Mouse (Mus musculus) limb, embryonic 14.5 days (tissue): ENCODE data around the gene Gpr183. TPM values are rescaled to one million over a fixed set of nuclear protein-coding genes. Genes with fewer than 3 reads are reported as not detected.

Experiments used
- ATAC-seq: fragments of 200-750 bp; cut with Nextera tagmentation; 2 replicates; pipeline ENCODE4 v1.8.0; 2017; ENCODE audit warnings: low read depth, moderate number of reproducible peaks, moderate TSS enrichment; ENCODE audit not compliant: low FRiP score
- DNase-seq: peaks from one replicate; pipeline ENCODE4 v3.0.0-alpha.2; 2015; ENCODE audit warnings: low spot score
- H3K27ac ChIP-seq: fragments of 300-500 bp; sonication (generic); replicated peaks from 2 replicates; pipeline ENCODE4 v1.5.1; 2014; ENCODE audit warnings: low read depth, mild to moderate bottlenecking, low read length, moderate library complexity, mixed read lengths
- H3K27me3 ChIP-seq: fragments of 300-500 bp; sonication (generic); 2 replicates; pipeline ENCODE4 v1.6.1; 2014; ENCODE audit warnings: low read length, mixed read lengths; ENCODE audit not compliant: control insufficient read depth, insufficient read depth
- H3K36me3 ChIP-seq: fragments of 300-500 bp; sonication (generic); 2 replicates; pipeline ENCODE4 v1.6.1; 2014; ENCODE audit warnings: mild to moderate bottlenecking, low read length, moderate library complexity, mixed read lengths; ENCODE audit not compliant: control insufficient read depth, insufficient read depth
- H3K4me1 ChIP-seq: fragments of 300-500 bp; sonication (generic); 2 replicates; pipeline ENCODE4 v1.6.1; 2014; ENCODE audit warnings: antibody characterized with exemption, low read length, mixed read lengths; ENCODE audit not compliant: control insufficient read depth, insufficient read depth
- H3K4me2 ChIP-seq: fragments of 300-500 bp; sonication (generic); replicated peaks from 2 replicates; pipeline ENCODE4 v1.6.1; 2014; ENCODE audit warnings: low read depth, mild to moderate bottlenecking, low read length, moderate library complexity; ENCODE audit not compliant: severe bottlenecking
- H3K4me3 ChIP-seq: fragments of 300-500 bp; sonication (generic); replicated peaks from 2 replicates; pipeline ENCODE4 v1.5.1; 2014; ENCODE audit warnings: low read length
- H3K9ac ChIP-seq: fragments of 300-500 bp; sonication (generic); 2 replicates; pipeline ENCODE4 v1.6.1; 2014; ENCODE audit warnings: mild to moderate bottlenecking, low read depth, low read length, moderate library complexity; ENCODE audit not compliant: severe bottlenecking
- H3K9me3 ChIP-seq: fragments of 300-500 bp; sonication (generic); 2 replicates; pipeline ENCODE4 v1.6.1; 2016; ENCODE audit warnings: low read length; ENCODE audit not compliant: control insufficient read depth
- POLR2A ChIP-seq: fragments of 200-500 bp; IDR thresholded peaks from 2 replicates; pipeline ENCODE4 v1.8.0; 2012; ENCODE audit warnings: inconsistent platforms, mild to moderate bottlenecking, moderate library complexity, borderline replicate concordance; ENCODE audit not compliant: insufficient read depth, insufficient read length; ENCODE audit errors: extremely low read depth
- WGBS: fragments of 180-500 bp; shearing (Covaris S2); extraction: QIAGEN DNeasy Blood & Tissue Kit; methylation state at CpG from one replicate; pipeline ENCODE4 v1.1.7; 2014; 5-methylcytosine and 5-hydroxymethylcytosine counted together
- polyA plus RNA-seq, 2 experiments: library from polyadenylated mRNA; depleted of rRNA in 1 of 2; stranded (reverse) in 1 of 2; unstranded in 1 of 2; fragments of >200 nt; fragmentation: Nextera tagmentation in 1 of 2; extraction: Ambion mirVana in 1 of 2; gene quantifications; 2 replicates each; pipeline versions ENCODE4 v1.2.1 to v1.2.3; 2012 to 2014

Gpr183 gene
- polyA plus RNA-seq, 2 experiments = 2.8 to 4.3 TPM

GRCm38 (mm10) chr14:121965461-121965860 is 466 bp upstream of the Gpr183 start:
- WGBS = 84% methylated on average over 4 of the region's 4 CpGs
- H3K4me2 ChIP-seq = no peak overlapping the region

GRCm38 (mm10) chr14:121963942-121964335 is 1.1 kb downstream of the Gpr183 start:
- DNase-seq (no peak), ATAC-seq (no peak)
- TF ChIP-seq POLR2A = no peak
- no peaks in the 10 kb centered on the region for H3K9me3 ChIP-seq
- H3K4me3 ChIP-seq = no peak overlapping the region
- WGBS = 46% methylated on average over 4 of the region's 4 CpGs
- no peaks in the 10 kb centered on the region for H3K36me3 ChIP-seq
- no peak overlapping the region for H3K27ac ChIP-seq
- no peak overlapping the region for H3K9ac ChIP-seq
- H3K27me3 ChIP-seq = no peaks in the 10 kb centered on the region
- peaks cover 5% of the 10 kb centered on the region; the same call in 1 of the 2 replicates for H3K4me1 ChIP-seq
- no peak overlapping the region for H3K4me2 ChIP-seq

More at GRCm38 (mm10) chr14:121965461-121965860, 466 bp upstream of the Gpr183 start:
- TF ChIP-seq POLR2A = no peak
- Histone ChIP-seq H3K9me3 (no peaks in the 10 kb centered on the region), H3K4me1 (peaks cover 5% of the 10 kb centered on the region; the same call in 1 of the 2 replicates), H3K9ac (no peak overlapping the region), H3K4me3 (no peak overlapping the region), H3K36me3 (no peaks in the 10 kb centered on the region), H3K27me3 (no peaks in the 10 kb centered on the region), H3K27ac (no peak overlapping the region)
- ATAC-seq (no peak), DNase-seq (no peak)

- ATAC-seq = no peak
- H3K27ac ChIP-seq = no peak overlapping the region
- H3K4me3 ChIP-seq = no peak overlapping the region
- TF ChIP-seq POLR2A = no peak
- no peaks in the 10 kb centered on the region for H3K27me3 ChIP-seq
- H3K36me3 ChIP-seq = no peaks in the 10 kb centered on the region
- H3K4me1 ChIP-seq = peaks cover 5% of the 10 kb centered on the region; the same call in 1 of the 2 replicates
- H3K4me2 ChIP-seq = no peak overlapping the region
- no peak overlapping the region for H3K9ac ChIP-seq
- WGBS = 55% methylated on average over 9 of the region's 9 CpGs
- H3K9me3 ChIP-seq = no peaks in the 10 kb centered on the region
- DNase-seq = no peak
Measured at GRCm38 (mm10) chr14:121963251-121963941, 1.6 kb downstream of the Gpr183 start.

- Histone ChIP-seq H3K27ac (no peak overlapping the region; the same call in 1 of the 2 replicates), H3K4me3 (no peak overlapping the region), H3K4me2 (no peak overlapping the region), H3K9me3 (no peaks in the 10 kb centered on the region), H3K27me3 (no peaks in the 10 kb centered on the region), H3K9ac (no peak overlapping the region), H3K4me1 (peaks cover 5% of the 10 kb centered on the region; the same call in 1 of the 2 replicates), H3K36me3 (no peaks in the 10 kb centered on the region)
- no peak for DNase-seq
- ATAC-seq = no peak
- no peak for TF ChIP-seq POLR2A
- 68% methylated on average over 14 of the region's 14 CpGs for WGBS
Measured at GRCm38 (mm10) chr14:121962128-121962890, 2.7 kb downstream of the Gpr183 start.

GRCm38 (mm10) chr14:121961496-121962127 is 3.4 kb downstream of the Gpr183 start:
- no peak for TF ChIP-seq POLR2A
- WGBS = 79% methylated on average over 12 of the region's 12 CpGs
- no peak overlapping the region for H3K27ac ChIP-seq

More at GRCm38 (mm10) chr14:121961496-121962127, 3.4 kb downstream of the Gpr183 start:
- Histone ChIP-seq H3K4me1 (peaks cover 5% of the 10 kb centered on the region; the same call in 1 of the 2 replicates), H3K36me3 (no peaks in the 10 kb centered on the region), H3K4me2 (no peak overlapping the region), H3K27me3 (no peaks in the 10 kb centered on the region), H3K9me3 (no peaks in the 10 kb centered on the region), H3K4me3 (no peak overlapping the region), H3K9ac (no peak overlapping the region)
- ATAC-seq (no peak), DNase-seq (no peak)
